Mouse (Mus musculus): Measurements from ENCODE around the gene Slc36a2. TPM values are rescaled to one million over a fixed set of nuclear protein-coding genes. Genes with fewer than 3 reads are reported as not detected.

Slc36a2 gene
- polyA plus RNA-seq, 1 experiment from 2014 or later = 5.7 TPM

DNA sequence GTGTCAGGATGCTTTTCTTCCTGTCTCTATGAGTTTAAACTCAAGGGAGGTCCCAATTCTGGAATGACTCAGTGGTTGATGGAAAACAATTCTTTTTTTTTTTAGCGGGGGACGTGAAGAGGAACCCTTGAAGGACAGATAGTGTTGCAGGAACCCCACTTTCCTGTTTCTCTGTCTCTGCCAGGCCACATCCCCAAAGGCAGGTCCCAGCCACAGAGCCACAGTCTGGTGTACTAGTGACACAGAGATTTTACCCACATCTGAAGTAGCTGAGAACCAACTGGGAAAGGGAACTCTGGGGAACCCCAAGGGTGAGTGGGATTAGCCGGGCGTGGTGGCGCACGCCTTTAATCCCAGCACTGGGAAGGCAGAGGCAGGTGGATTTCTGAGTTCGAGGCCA, 19.1 kb downstream of the Slc36a2 start:
- no peak overlapping the region for H3K9ac ChIP-seq (replicated peaks)
- no peak for TF ChIP-seq EP300 (IDR thresholded peaks at IDR 0.05; ENCODE audit: low read depth)
- TF ChIP-seq CTCF (IDR thresholded peaks at IDR 0.05; ENCODE audit: low read depth) = no peak
- no peak overlapping the region for H3K4me3 ChIP-seq (ENCODE audit: low read depth, low read length)
- H3K27ac ChIP-seq (ENCODE audit: low read depth) = no peak overlapping the region
- no peaks in the 10 kb centered on the region for H3K36me3 ChIP-seq (replicated peaks; ENCODE audit: insufficient read depth, low read length)
- H3K27me3 ChIP-seq (ENCODE audit: insufficient read depth, low read length) = no peaks in the 10 kb centered on the region
- H3K4me1 ChIP-seq (ENCODE audit: insufficient read depth) = peaks cover 8% of the 10 kb centered on the region; the same call in 1 of the 2 replicates
- no peak for ATAC-seq
- 69% methylated on average over 7 of the region's 7 CpGs for WGBS (ENCODE audit: insufficient replicate concordance)
- DNase-seq = no peak
- no peak overlapping the region for H3K4me2 ChIP-seq (ENCODE audit: low read depth, low read length)
- H3K9me3 ChIP-seq (ENCODE audit: low read length) = no peaks in the 10 kb centered on the region

- Histone ChIP-seq H3K4me1 (ENCODE audit: insufficient read depth) (peaks cover 15% of the 10 kb centered on the region; the same call in 1 of the 2 replicates), H3K27ac (ENCODE audit: low read depth) (no peak overlapping the region), H3K4me2 (ENCODE audit: low read depth, low read length) (no peak overlapping the region), H3K4me3 (ENCODE audit: low read depth, low read length) (no peak overlapping the region), H3K9ac (replicated peaks) (no peak overlapping the region), H3K36me3 (replicated peaks; ENCODE audit: insufficient read depth, low read length) (no peaks in the 10 kb centered on the region), H3K27me3 (ENCODE audit: insufficient read depth, low read length) (no peaks in the 10 kb centered on the region), H3K9me3 (ENCODE audit: low read length) (no peaks in the 10 kb centered on the region)
- TF ChIP-seq CTCF (IDR thresholded peaks at IDR 0.05; ENCODE audit: low read depth) (peak; percentile 83), EP300 (IDR thresholded peaks at IDR 0.05; ENCODE audit: low read depth) (no peak)
- ATAC-seq (no peak), DNase-seq (peak; percentile 68)
- WGBS (ENCODE audit: insufficient replicate concordance) = 33% methylated on average over 3 of the region's 3 CpGs
Measured at GRCm38 (mm10) chr11:55164723-55165122, 20.2 kb downstream of the Slc36a2 start.

- peak; percentile 74 for DNase-seq
- WGBS (ENCODE audit: insufficient replicate concordance) = 47% methylated on average over 9 of the region's 9 CpGs
- ATAC-seq = peak; percentile 47
- Histone ChIP-seq H3K4me1 (ENCODE audit: insufficient read depth) (peaks cover 12% of the 10 kb centered on the region; the same call in 1 of the 2 replicates), H3K4me3 (ENCODE audit: low read depth, low read length) (no peak overlapping the region), H3K27me3 (ENCODE audit: insufficient read depth, low read length) (no peaks in the 10 kb centered on the region), H3K4me2 (ENCODE audit: low read depth, low read length) (no peak overlapping the region), H3K27ac (ENCODE audit: low read depth) (no peak overlapping the region), H3K36me3 (replicated peaks; ENCODE audit: insufficient read depth, low read length) (no peaks in the 10 kb centered on the region), H3K9ac (replicated peaks) (no peak overlapping the region), H3K9me3 (ENCODE audit: low read length) (no peaks in the 10 kb centered on the region)
- TF ChIP-seq CTCF (IDR thresholded peaks at IDR 0.05; ENCODE audit: low read depth) (peak; percentile 82), EP300 (IDR thresholded peaks at IDR 0.05; ENCODE audit: low read depth) (no peak)
Measured at GRCm38 (mm10) chr11:55162670-55163069, 22.2 kb downstream of the Slc36a2 start.

DNA sequence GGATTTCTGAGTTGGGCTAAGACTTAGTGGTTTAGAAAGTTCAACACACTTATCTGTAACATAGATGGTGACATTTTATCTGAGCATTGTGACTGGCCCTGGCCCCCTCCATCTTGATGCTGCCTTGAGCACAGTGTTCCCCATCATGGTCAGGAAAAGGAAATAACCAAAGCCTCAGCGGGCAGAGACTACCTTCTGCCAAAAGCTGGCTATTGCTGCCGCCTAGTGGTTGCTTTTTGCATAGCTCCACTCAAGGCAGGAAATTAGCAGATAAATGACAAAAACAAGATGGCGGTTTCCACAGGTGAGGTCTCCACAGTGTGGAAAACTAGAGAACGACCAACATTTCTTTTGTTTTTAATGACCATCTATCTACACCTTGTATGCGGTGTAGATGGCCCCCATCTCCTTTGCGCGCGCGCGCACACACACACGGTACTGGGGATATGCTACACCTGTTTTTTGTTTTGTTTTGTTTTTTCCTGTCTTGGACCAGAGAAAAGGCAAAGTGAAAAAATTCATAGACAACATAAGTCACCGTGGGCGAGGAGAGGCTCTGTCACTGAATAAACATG, 26.0 kb downstream of the Slc36a2 start:
- DNase-seq = peak; percentile 87
- Histone ChIP-seq H3K4me3 (ENCODE audit: low read depth, low read length) (no peak overlapping the region), H3K9ac (replicated peaks) (no peak overlapping the region), H3K4me1 (ENCODE audit: insufficient read depth) (peaks cover 12% of the 10 kb centered on the region; the same call in 1 of the 2 replicates), H3K36me3 (replicated peaks; ENCODE audit: insufficient read depth, low read length) (no peaks in the 10 kb centered on the region), H3K27me3 (ENCODE audit: insufficient read depth, low read length) (no peaks in the 10 kb centered on the region), H3K27ac (ENCODE audit: low read depth) (no peak overlapping the region), H3K9me3 (ENCODE audit: low read length) (no peaks in the 10 kb centered on the region), H3K4me2 (ENCODE audit: low read depth, low read length) (no peak overlapping the region)
- ATAC-seq = no peak; the same call in 1 of the 2 replicates
- WGBS (ENCODE audit: insufficient replicate concordance) = 48% methylated on average over 13 of the region's 13 CpGs
- TF ChIP-seq CTCF (IDR thresholded peaks at IDR 0.05; ENCODE audit: low read depth) (peak; percentile 95), EP300 (IDR thresholded peaks at IDR 0.05; ENCODE audit: low read depth) (no peak)

GRCm38 (mm10) chr11:55155070-55155421, 29.8 kb downstream of the Slc36a2 start:
- H3K4me2 ChIP-seq (ENCODE audit: low read depth, low read length) = no peak overlapping the region
- WGBS (ENCODE audit: insufficient replicate concordance) = 25% methylated on average over 6 of the region's 6 CpGs
- no peaks in the 10 kb centered on the region for H3K9me3 ChIP-seq (ENCODE audit: low read length)
- TF ChIP-seq CTCF (IDR thresholded peaks at IDR 0.05; ENCODE audit: low read depth) (peak; percentile 1; the same call in 1 of the 2 replicates), EP300 (IDR thresholded peaks at IDR 0.05; ENCODE audit: low read depth) (no peak)
- H3K36me3 ChIP-seq (replicated peaks; ENCODE audit: insufficient read depth, low read length) = no peaks in the 10 kb centered on the region
- H3K27ac ChIP-seq (ENCODE audit: low read depth) = peak overlapping the region; percentile 82
- DNase-seq (peak; percentile 46), ATAC-seq (peak; percentile 60)
- H3K27me3 ChIP-seq (ENCODE audit: insufficient read depth, low read length) = no peaks in the 10 kb centered on the region
- peaks cover under 1% of the 10 kb centered on the region; the same call in 1 of the 2 replicates for H3K4me1 ChIP-seq (ENCODE audit: insufficient read depth)
- no peak overlapping the region for H3K9ac ChIP-seq (replicated peaks)
- H3K4me3 ChIP-seq (ENCODE audit: low read depth, low read length) = no peak overlapping the region

GRCm38 (mm10) chr11:55154398-55155069, 30.3 kb downstream of the Slc36a2 start:
- peak overlapping the region; percentile 82 for H3K27ac ChIP-seq (ENCODE audit: low read depth)
- no peak overlapping the region for H3K4me2 ChIP-seq (ENCODE audit: low read depth, low read length)
- DNase-seq (no peak), ATAC-seq (0 out of 2 replicates have a peak, but pooled peaks have one; percentile 44)
- H3K27me3 ChIP-seq (ENCODE audit: insufficient read depth, low read length) = no peaks in the 10 kb centered on the region
- 18% methylated on average over 3 of the region's 3 CpGs for WGBS (ENCODE audit: insufficient replicate concordance)
- no peaks in the 10 kb centered on the region for H3K9me3 ChIP-seq (ENCODE audit: low read length)
- no peaks in the 10 kb centered on the region for H3K36me3 ChIP-seq (replicated peaks; ENCODE audit: insufficient read depth, low read length)
- TF ChIP-seq EP300 (IDR thresholded peaks at IDR 0.05; ENCODE audit: low read depth) (no peak), CTCF (IDR thresholded peaks at IDR 0.05; ENCODE audit: low read depth) (no peak)
- no peak overlapping the region for H3K4me3 ChIP-seq (ENCODE audit: low read depth, low read length)
- no peak overlapping the region for H3K9ac ChIP-seq (replicated peaks)
- H3K4me1 ChIP-seq (ENCODE audit: insufficient read depth) = no peaks in the 10 kb centered on the region

All from liver, postnatal 0 days (tissue).